Mouse (Mus musculus) ES-E14 (cell line): ENCODE results near the gene Tbc1d8.

Source experiments
- HCFC1 ChIP-seq: IDR thresholded peaks from 2 replicates; pipeline ENCODE4 v1.6.1; 2012; ENCODE audit warnings: low read length, inconsistent platforms, borderline replicate concordance; ENCODE audit not compliant: insufficient read depth
- ZNF384 ChIP-seq: IDR thresholded peaks from 2 replicates; pipeline ENCODE4 v1.6.1; 2012; ENCODE audit warnings: low read depth, low read length, inconsistent platforms

- TF ChIP-seq ZNF384, result no peak
- TF ChIP-seq HCFC1, result no peak
These were observed 4.0 kb downstream of the Tbc1d8 start for GRCm38 (mm10) chr1:39474516-39474915.
